Mouse (Mus musculus) neural tube, embryonic 14.5 days (tissue): ENCODE measurements around the gene Polr2e. TPM values are rescaled to one million over a fixed set of nuclear protein-coding genes. Genes with fewer than 3 reads are reported as not detected.
A peak's percentile ranks its signal among the peaks of the same experiment; 100 is the strongest.

Experiments
- ATAC-seq: fragments of 200-750 bp; cut with Nextera tagmentation; 2 replicates; pipeline ENCODE4 v1.8.0; 2017; ENCODE audit warnings: low read depth, mild to moderate bottlenecking, moderate TSS enrichment, moderate library complexity
- H3K27ac ChIP-seq: fragments of 300-500 bp; sonication (generic); 2 replicates; pipeline ENCODE4 v1.5.1; 2014; ENCODE audit warnings: low read depth, mild to moderate bottlenecking, control low read depth, low read length, moderate library complexity, mixed read lengths
- H3K27me3 ChIP-seq: fragments of 300-500 bp; sonication (generic); 2 replicates; pipeline ENCODE4 v1.6.1; 2014; ENCODE audit warnings: low read length; ENCODE audit not compliant: control insufficient read depth, insufficient read depth
- H3K36me3 ChIP-seq: fragments of 300-500 bp; sonication (generic); 2 replicates; pipeline ENCODE4 v1.6.1; 2014; ENCODE audit warnings: low read length, mixed read lengths; ENCODE audit not compliant: control insufficient read depth, insufficient read depth
- H3K4me1 ChIP-seq: fragments of 300-500 bp; sonication (generic); 2 replicates; pipeline ENCODE4 v1.6.1; 2014; ENCODE audit warnings: low read length; ENCODE audit not compliant: control insufficient read depth, insufficient read depth
- H3K4me2 ChIP-seq: fragments of 300-500 bp; sonication (generic); 2 replicates; pipeline ENCODE4 v1.6.1; 2014; ENCODE audit warnings: mild to moderate bottlenecking, low read depth, low read length, control low read depth
- H3K4me3 ChIP-seq: fragments of 300-500 bp; sonication (generic); 2 replicates; pipeline ENCODE4 v1.5.1; 2014; ENCODE audit warnings: low read depth, low read length, control low read depth, mixed read lengths
- H3K9ac ChIP-seq: fragments of 300-500 bp; sonication (generic); replicated peaks from 2 replicates; pipeline ENCODE4 v1.6.1; 2014; ENCODE audit warnings: low read depth, mild to moderate bottlenecking, control low read depth, low read length, mixed read lengths
- H3K9me3 ChIP-seq: fragments of 300-500 bp; sonication (generic); 2 replicates; pipeline ENCODE4 v1.6.1; 2016; ENCODE audit warnings: low read length; ENCODE audit not compliant: control insufficient read depth
- WGBS: fragments of 180-500 bp; shearing (Covaris S2); extraction: QIAGEN DNeasy Blood & Tissue Kit; methylation state at CpG from one replicate; pipeline ENCODE4 v1.1.7; 2014; 5-methylcytosine and 5-hydroxymethylcytosine counted together
- polyA plus RNA-seq: library from polyadenylated mRNA; unstranded; fragments of >200 nt; fragmentation: Nextera tagmentation; extraction: Ambion mirVana; gene quantifications from 2 replicates; pipeline ENCODE4 v1.2.1, GENCODE M21; 2014

The Polr2e gene
- polyA plus RNA-seq, 1 experiment from 2014 or later: 145 TPM

GRCm38 (mm10) chr10:80053831-80054815, 14.5 kb upstream of the Polr2e start:
- H3K4me1 ChIP-seq: peaks cover 11% of the 10 kb centered on the region; the same call in 1 of the 2 replicates
- H3K4me3 ChIP-seq: peak overlapping the region; percentile 83
- H3K36me3 ChIP-seq: peaks cover 26% of the 10 kb centered on the region; the same call in 1 of the 2 replicates
- peak; percentile 42 for ATAC-seq
- H3K27ac ChIP-seq: peak overlapping the region; percentile 98
- WGBS: 2% methylated on average over 73 of the region's 77 CpGs
- peak overlapping the region; percentile 79 for H3K4me2 ChIP-seq
- no peaks in the 10 kb centered on the region for H3K9me3 ChIP-seq
- H3K27me3 ChIP-seq: no peaks in the 10 kb centered on the region; the same call in 1 of the 2 replicates
- peak overlapping the region; percentile 91 for H3K9ac ChIP-seq

DNA sequence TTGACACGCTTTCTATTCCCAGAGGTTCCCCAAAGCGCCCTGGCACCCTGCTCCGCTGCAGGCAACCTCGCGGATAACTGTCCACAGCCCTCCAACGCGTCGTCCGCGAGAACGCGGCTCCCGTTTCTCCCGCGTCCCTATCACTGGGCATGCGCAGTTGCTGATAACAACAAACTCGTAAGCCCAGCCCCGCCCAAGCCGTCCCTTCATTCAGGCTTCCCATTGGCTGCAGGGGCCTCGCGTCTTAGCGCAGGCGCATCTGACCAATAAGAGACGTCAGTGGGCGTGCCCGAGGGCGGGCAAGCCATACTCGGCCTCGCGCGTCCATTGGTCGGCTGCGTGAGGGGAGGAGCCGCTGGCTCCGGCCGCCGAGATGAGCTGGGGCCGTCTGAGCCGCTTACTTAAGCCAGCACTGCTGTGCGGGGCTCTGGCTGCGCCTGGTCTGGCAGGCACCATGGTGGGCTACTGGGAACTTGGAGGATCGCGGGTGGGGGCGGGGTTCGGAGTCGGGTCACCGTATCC, 13.7 kb upstream of the Polr2e start:
- Histone ChIP-seq H3K9me3 (no peaks in the 10 kb centered on the region), H3K27me3 (no peaks in the 10 kb centered on the region; the same call in 1 of the 2 replicates), H3K4me3 (peak overlapping the region; percentile 83), H3K27ac (peak overlapping the region; percentile 98), H3K36me3 (peaks cover 26% of the 10 kb centered on the region; the same call in 1 of the 2 replicates), H3K9ac (peak overlapping the region; percentile 91), H3K4me1 (peaks cover 11% of the 10 kb centered on the region; the same call in 1 of the 2 replicates), H3K4me2 (peak overlapping the region; percentile 79)
- WGBS: under 1% methylated on average over 47 of the region's 47 CpGs
- peak; percentile 98 for ATAC-seq

GRCm38 (mm10) chr10:80052374-80052764, 12.8 kb upstream of the Polr2e start:
- Histone ChIP-seq H3K4me3 (no peak overlapping the region), H3K9me3 (no peaks in the 10 kb centered on the region), H3K4me2 (no peak overlapping the region), H3K27ac (no peak overlapping the region), H3K4me1 (peaks cover 11% of the 10 kb centered on the region; the same call in 1 of the 2 replicates), H3K9ac (no peak overlapping the region), H3K27me3 (no peaks in the 10 kb centered on the region; the same call in 1 of the 2 replicates), H3K36me3 (peaks cover 19% of the 10 kb centered on the region; the same call in 1 of the 2 replicates)
- ATAC-seq: no peak
- 82% methylated on average over 5 of the region's 5 CpGs for WGBS

DNA sequence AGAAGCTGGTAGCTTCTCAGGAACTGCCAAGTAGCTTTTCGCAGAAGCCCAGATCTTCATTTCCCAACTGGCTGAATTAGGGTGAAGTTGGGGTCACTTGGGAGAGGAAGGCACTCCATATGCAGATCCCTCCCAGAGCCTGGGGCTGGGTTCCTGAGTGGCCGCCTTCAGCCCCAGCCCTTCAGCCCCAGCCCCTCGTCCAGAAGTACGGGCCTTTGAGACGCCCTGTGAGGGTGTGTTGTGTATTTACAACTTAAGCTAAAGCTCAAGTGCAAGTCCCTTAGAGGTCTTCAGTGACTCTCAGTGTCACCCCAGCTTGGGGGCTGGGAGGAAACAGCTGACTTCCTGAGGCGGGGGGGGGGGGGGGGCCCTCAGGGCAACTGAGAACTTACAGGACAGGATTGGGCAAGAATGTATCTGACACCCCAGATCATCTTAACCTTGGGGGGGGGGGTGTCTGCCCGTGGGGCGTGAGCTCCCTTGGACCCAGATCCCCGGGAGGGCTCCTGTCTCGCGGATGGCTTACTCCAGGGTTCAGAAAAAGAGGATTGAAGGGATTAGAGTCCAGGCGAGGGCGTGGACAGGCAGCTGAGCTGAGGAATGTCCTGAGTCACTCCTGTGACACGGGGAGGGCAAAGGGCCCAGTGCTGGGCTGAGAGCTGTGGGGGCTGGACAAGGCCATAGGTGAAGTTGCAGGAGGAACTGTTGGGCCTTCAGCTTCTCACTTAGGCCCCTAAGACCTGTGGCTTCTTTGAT, 12.2 kb upstream of the Polr2e start:
- Histone ChIP-seq H3K4me1 (peaks cover 11% of the 10 kb centered on the region; the same call in 1 of the 2 replicates), H3K9me3 (no peaks in the 10 kb centered on the region), H3K4me3 (no peak overlapping the region), H3K4me2 (no peak overlapping the region), H3K9ac (no peak overlapping the region), H3K36me3 (peaks cover 13% of the 10 kb centered on the region; the same call in 1 of the 2 replicates), H3K27me3 (no peaks in the 10 kb centered on the region; the same call in 1 of the 2 replicates), H3K27ac (no peak overlapping the region)
- no peak for ATAC-seq
- 35% methylated on average over 14 of the region's 14 CpGs for WGBS

- no peak overlapping the region for H3K27ac ChIP-seq
- H3K9ac ChIP-seq: no peak overlapping the region
- no peak overlapping the region for H3K4me3 ChIP-seq
- no peak overlapping the region for H3K4me2 ChIP-seq
- no peaks in the 10 kb centered on the region for H3K9me3 ChIP-seq
- no peaks in the 10 kb centered on the region; the same call in 1 of the 2 replicates for H3K27me3 ChIP-seq
- no peak for ATAC-seq
- WGBS: 17% methylated on average over 15 of the region's 15 CpGs
- peaks cover 11% of the 10 kb centered on the region; the same call in 1 of the 2 replicates for H3K4me1 ChIP-seq
- 0 out of 2 replicates have a peak, but pooled peaks cover 8% of the 10 kb centered on the region for H3K36me3 ChIP-seq
Observed at GRCm38 (mm10) chr10:80050885-80051617, 11.5 kb upstream of the Polr2e start.

DNA sequence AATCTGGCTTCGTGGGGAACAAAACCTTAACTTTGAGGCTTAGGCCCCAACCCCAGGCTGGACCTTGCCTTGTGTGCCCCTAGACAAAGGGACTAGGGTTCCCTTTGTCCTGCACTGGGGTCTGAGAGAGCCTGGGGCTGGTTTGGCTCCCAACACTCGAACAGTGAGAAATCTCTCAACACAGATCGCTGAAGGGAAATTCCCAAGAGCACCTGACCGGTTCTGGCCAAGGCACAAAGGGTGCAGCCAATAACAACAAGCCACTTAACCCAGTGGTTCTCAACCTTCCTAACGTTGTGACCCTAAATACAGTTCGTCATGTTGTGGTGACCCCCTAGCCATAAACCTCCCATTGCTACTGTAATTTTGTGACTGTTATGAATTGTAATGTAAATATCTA, 10.6 kb upstream of the Polr2e start:
- no peaks in the 10 kb centered on the region for H3K9me3 ChIP-seq
- H3K9ac ChIP-seq: no peak overlapping the region
- peaks cover 5% of the 10 kb centered on the region; the same call in 1 of the 2 replicates for H3K4me1 ChIP-seq
- no peak overlapping the region for H3K4me3 ChIP-seq
- no peaks in the 10 kb centered on the region; the same call in 1 of the 2 replicates for H3K27me3 ChIP-seq
- no peak overlapping the region for H3K4me2 ChIP-seq
- 17% methylated on average over 6 of the region's 6 CpGs for WGBS
- ATAC-seq: no peak
- H3K27ac ChIP-seq: no peak overlapping the region
- 0 out of 2 replicates have a peak, but pooled peaks cover under 1% of the 10 kb centered on the region for H3K36me3 ChIP-seq

DNA sequence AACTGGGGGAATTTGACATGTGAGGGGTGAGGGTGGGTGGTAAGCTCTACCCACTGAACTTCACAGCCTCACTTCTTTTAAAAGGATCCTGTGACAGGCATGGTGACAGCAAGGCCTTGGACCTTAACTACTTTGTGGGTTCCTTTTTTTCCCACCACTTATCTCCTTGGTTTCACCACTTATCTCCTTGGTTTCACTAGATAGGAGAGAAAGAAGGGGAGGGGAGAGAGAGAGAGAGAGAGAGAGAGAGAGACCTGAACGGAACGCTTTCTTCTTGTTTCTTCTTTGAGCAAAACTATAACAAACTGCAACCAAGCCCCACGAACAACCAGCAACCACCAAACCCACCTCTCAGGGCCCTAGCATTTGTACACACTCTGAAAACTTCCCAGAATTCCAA, 9.2 kb upstream of the Polr2e start:
- Histone ChIP-seq H3K36me3 (no peaks in the 10 kb centered on the region), H3K27ac (no peak overlapping the region), H3K9me3 (no peaks in the 10 kb centered on the region), H3K9ac (no peak overlapping the region), H3K27me3 (no peaks in the 10 kb centered on the region; the same call in 1 of the 2 replicates), H3K4me2 (no peak overlapping the region), H3K4me3 (no peak overlapping the region), H3K4me1 (no peaks in the 10 kb centered on the region)
- 75% methylated on average over 3 of the region's 3 CpGs for WGBS
- no peak for ATAC-seq

- Histone ChIP-seq H3K36me3 (no peaks in the 10 kb centered on the region), H3K9me3 (no peaks in the 10 kb centered on the region), H3K4me3 (no peak overlapping the region), H3K4me2 (no peak overlapping the region), H3K27ac (no peak overlapping the region), H3K9ac (no peak overlapping the region), H3K4me1 (no peaks in the 10 kb centered on the region), H3K27me3 (no peaks in the 10 kb centered on the region; the same call in 1 of the 2 replicates)
- 5% methylated on average over 5 of the region's 5 CpGs for WGBS
- no peak for ATAC-seq
Observed at GRCm38 (mm10) chr10:80048396-80048795, 8.8 kb upstream of the Polr2e start.
